Mouse (Mus musculus): ENCODE measurements around the gene Pdlim4. TPM values are rescaled to one million over a fixed set of nuclear protein-coding genes. Genes with fewer than 3 reads are reported as not detected.

Gene Pdlim4
- polyA plus RNA-seq, 1 experiment, result 21.2 TPM

- Histone ChIP-seq H3K4me1 (ENCODE audit: control insufficient read depth, insufficient read depth, low read length) (0 out of 2 replicates have a peak, but pooled peaks cover 4% of the 10 kb centered on the region), H3K4me3 (ENCODE audit: insufficient read depth, low read length) (peak within 1 kb of the TSS; percentile 43), H3K27ac (ENCODE audit: insufficient read depth, low read length) (no peak within 1 kb of the TSS)
- TF ChIP-seq CTCF (IDR thresholded peaks at IDR 0.05; ENCODE audit: extremely low read depth, insufficient read depth, low read length) (no peak), POLR2A (IDR thresholded peaks at IDR 0.05; ENCODE audit: extremely low read depth, insufficient read depth, low read length) (no peak)
Measured at GRCm38 (mm10) chr11:54100045-54100691, 31.4 kb upstream of the Pdlim4 start, which contains the start of gene P4ha2. P4ha2 (plus strand) TSS chr11:54100095.

GRCm38 (mm10) chr11:54093000-54093399 lies 24.2 kb upstream of the Pdlim4 start:
- Histone ChIP-seq H3K4me3 (ENCODE audit: insufficient read depth, low read length) (no peak overlapping the region), H3K4me1 (ENCODE audit: control insufficient read depth, insufficient read depth, low read length) (peaks cover 2% of the 10 kb centered on the region; the same call in 1 of the 2 replicates), H3K27ac (ENCODE audit: insufficient read depth, low read length) (no peak overlapping the region)
- TF ChIP-seq CTCF (IDR thresholded peaks at IDR 0.05; ENCODE audit: extremely low read depth, insufficient read depth, low read length), result peak; percentile 63
- TF ChIP-seq POLR2A (IDR thresholded peaks at IDR 0.05; ENCODE audit: extremely low read depth, insufficient read depth, low read length), result no peak

- no peak overlapping the region for H3K4me3 ChIP-seq (ENCODE audit: insufficient read depth, low read length)
Measured at GRCm38 (mm10) chr11:54092188-54092587, 23.4 kb upstream of the Pdlim4 start.

GRCm38 (mm10) chr11:54091726-54092125 lies 22.9 kb upstream of the Pdlim4 start:
- Histone ChIP-seq H3K4me1 (ENCODE audit: control insufficient read depth, insufficient read depth, low read length) (peaks cover 2% of the 10 kb centered on the region; the same call in 1 of the 2 replicates), H3K27ac (ENCODE audit: insufficient read depth, low read length) (no peak overlapping the region), H3K4me3 (ENCODE audit: insufficient read depth, low read length) (no peak overlapping the region)
- TF ChIP-seq CTCF (IDR thresholded peaks at IDR 0.05; ENCODE audit: extremely low read depth, insufficient read depth, low read length) (no peak), POLR2A (IDR thresholded peaks at IDR 0.05; ENCODE audit: extremely low read depth, insufficient read depth, low read length) (no peak)

More at GRCm38 (mm10) chr11:54092188-54092587, 23.4 kb upstream of the Pdlim4 start:
- Histone ChIP-seq H3K4me1 (ENCODE audit: control insufficient read depth, insufficient read depth, low read length) (peaks cover 2% of the 10 kb centered on the region; the same call in 1 of the 2 replicates), H3K27ac (ENCODE audit: insufficient read depth, low read length) (no peak overlapping the region)
- TF ChIP-seq CTCF (IDR thresholded peaks at IDR 0.05; ENCODE audit: extremely low read depth, insufficient read depth, low read length) (no peak), POLR2A (IDR thresholded peaks at IDR 0.05; ENCODE audit: extremely low read depth, insufficient read depth, low read length) (no peak)

- TF ChIP-seq POLR2A (IDR thresholded peaks at IDR 0.05; ENCODE audit: extremely low read depth, insufficient read depth, low read length), result no peak
Measured at GRCm38 (mm10) chr11:54090091-54090879, 21.5 kb upstream of the Pdlim4 start.

GRCm38 (mm10) chr11:54088947-54089317 lies 20.1 kb upstream of the Pdlim4 start:
- TF ChIP-seq POLR2A (IDR thresholded peaks at IDR 0.05; ENCODE audit: extremely low read depth, insufficient read depth, low read length) (no peak), CTCF (IDR thresholded peaks at IDR 0.05; ENCODE audit: extremely low read depth, insufficient read depth, low read length) (peak; percentile 58)
- Histone ChIP-seq H3K4me1 (ENCODE audit: control insufficient read depth, insufficient read depth, low read length) (peaks cover 2% of the 10 kb centered on the region; the same call in 1 of the 2 replicates), H3K4me3 (ENCODE audit: insufficient read depth, low read length) (no peak overlapping the region), H3K27ac (ENCODE audit: insufficient read depth, low read length) (no peak overlapping the region)

More at GRCm38 (mm10) chr11:54090091-54090879, 21.5 kb upstream of the Pdlim4 start:
- Histone ChIP-seq H3K4me3 (ENCODE audit: insufficient read depth, low read length) (no peak overlapping the region), H3K4me1 (ENCODE audit: control insufficient read depth, insufficient read depth, low read length) (peaks cover 2% of the 10 kb centered on the region; the same call in 1 of the 2 replicates), H3K27ac (ENCODE audit: insufficient read depth, low read length) (no peak overlapping the region)

- Histone ChIP-seq H3K27ac (ENCODE audit: insufficient read depth, low read length) (no peak overlapping the region), H3K4me1 (ENCODE audit: control insufficient read depth, insufficient read depth, low read length) (peaks cover 2% of the 10 kb centered on the region; the same call in 1 of the 2 replicates), H3K4me3 (ENCODE audit: insufficient read depth, low read length) (no peak overlapping the region)
- TF ChIP-seq POLR2A (IDR thresholded peaks at IDR 0.05; ENCODE audit: extremely low read depth, insufficient read depth, low read length), result no peak
- TF ChIP-seq CTCF (IDR thresholded peaks at IDR 0.05; ENCODE audit: extremely low read depth, insufficient read depth, low read length), result no peak
Measured at GRCm38 (mm10) chr11:54088253-54088946, 19.6 kb upstream of the Pdlim4 start.

GRCm38 (mm10) chr11:54085816-54086215 lies 17.0 kb upstream of the Pdlim4 start:
- Histone ChIP-seq H3K4me3 (ENCODE audit: insufficient read depth, low read length) (no peak overlapping the region), H3K27ac (ENCODE audit: insufficient read depth, low read length) (no peak overlapping the region), H3K4me1 (ENCODE audit: control insufficient read depth, insufficient read depth, low read length) (peaks cover 2% of the 10 kb centered on the region; the same call in 1 of the 2 replicates)
- no peak for TF ChIP-seq CTCF (IDR thresholded peaks at IDR 0.05; ENCODE audit: extremely low read depth, insufficient read depth, low read length)
- TF ChIP-seq POLR2A (IDR thresholded peaks at IDR 0.05; ENCODE audit: extremely low read depth, insufficient read depth, low read length), result no peak

GRCm38 (mm10) chr11:54084976-54085375 lies 16.2 kb upstream of the Pdlim4 start:
- TF ChIP-seq POLR2A (IDR thresholded peaks at IDR 0.05; ENCODE audit: extremely low read depth, insufficient read depth, low read length) (no peak), CTCF (IDR thresholded peaks at IDR 0.05; ENCODE audit: extremely low read depth, insufficient read depth, low read length) (no peak)
- Histone ChIP-seq H3K4me1 (ENCODE audit: control insufficient read depth, insufficient read depth, low read length) (peaks cover 2% of the 10 kb centered on the region; the same call in 1 of the 2 replicates), H3K4me3 (ENCODE audit: insufficient read depth, low read length) (no peak overlapping the region), H3K27ac (ENCODE audit: insufficient read depth, low read length) (no peak overlapping the region)

All from cortical plate, adult 2 months (tissue).